Mouse (Mus musculus) MEL (cell line): Measurements from ENCODE around the gene Fam161b.

ENCODE experiments used
- MAX ChIP-seq: IDR thresholded peaks from 2 replicates; pipeline ENCODE4 v1.6.1; 2011; ENCODE audit warnings: low read length, improper control_type of control experiment
- NELFE ChIP-seq: IDR thresholded peaks from 2 replicates; pipeline ENCODE4 v1.6.1; 2011; ENCODE audit warnings: low read depth, low read length, improper control_type of control experiment
- USF1 ChIP-seq: IDR thresholded peaks from 2 replicates; pipeline ENCODE4 v1.6.1; 2014; ENCODE audit warnings: low read depth, mild to moderate bottlenecking, inconsistent platforms, low read length, improper control_type of control experiment, moderate library complexity
- ZNF384 ChIP-seq: IDR thresholded peaks from 2 replicates; pipeline ENCODE4 v1.6.1; 2012; ENCODE audit warnings: low read depth, mild to moderate bottlenecking, inconsistent platforms, low read length, improper control_type of control experiment

DNA sequence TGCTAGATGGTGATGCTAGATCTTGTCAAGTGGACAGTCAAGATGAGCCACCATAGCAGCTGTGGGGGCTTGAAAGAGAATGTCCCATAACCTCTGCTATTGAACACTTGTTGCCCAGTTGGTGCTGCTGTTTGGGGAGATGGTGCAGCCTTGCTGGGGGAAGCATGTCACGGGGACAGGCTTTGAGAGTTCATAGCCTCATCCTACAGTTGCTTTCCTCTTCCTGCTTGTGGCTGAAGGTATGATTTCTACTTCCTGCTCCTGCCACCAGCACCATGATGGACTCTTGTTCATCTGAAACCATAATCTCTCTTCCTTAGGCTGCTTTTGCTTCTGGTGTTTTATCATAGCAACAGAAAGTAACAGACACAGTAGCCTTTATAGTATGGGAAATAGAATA lies 57.1 kb downstream of the Fam161b start:
- TF ChIP-seq NELFE = no peak
- TF ChIP-seq USF1 = no peak
- no peak for TF ChIP-seq MAX
- TF ChIP-seq ZNF384 = no peak
